Mouse (Mus musculus) ES-Bruce4 (cell line): ENCODE measurements around the gene Cacna1b.

Experiments
- CTCF ChIP-seq: IDR thresholded peaks from one replicate; pipeline ENCODE4 v1.8.1; 2011; ENCODE audit warnings: low read depth, low read length
- POLR2A ChIP-seq: IDR thresholded peaks from one replicate; pipeline ENCODE4 v1.8.1; 2011; ENCODE audit warnings: low read length; ENCODE audit not compliant: insufficient read depth

GRCm38 (mm10) chr2:24807036-24807435 lies 44.1 kb upstream of the Cacna1b start:
- TF ChIP-seq CTCF (no peak), POLR2A (no peak)
